Mouse (Mus musculus): ENCODE measurements around the gene Sbno2.

GRCm38 (mm10) chr10:80116563-80116926 lies 11.2 kb upstream of the Sbno2 start:
- TF ChIP-seq POLR2A (IDR thresholded peaks at IDR 0.05; ENCODE audit: low read depth, low read length) (no peak), CTCF (IDR thresholded peaks at IDR 0.05; ENCODE audit: extremely low read depth, insufficient read length, insufficient replicate concordance, low read depth, low read length) (no peak)

All from small intestine, adult 2 months (tissue).